Mouse (Mus musculus) liver, postnatal 0 days (tissue): Measurements from ENCODE around the gene Shprh.

ENCODE experiments used
- CTCF ChIP-seq: sonication (generic); IDR thresholded peaks from 2 replicates; pipeline ENCODE4 v1.5.1; 2016; ENCODE audit warnings: antibody characterized with exemption, low read depth
- EP300 ChIP-seq: IDR thresholded peaks from 2 replicates; pipeline ENCODE4 v1.6.1; 2016; ENCODE audit warnings: antibody characterized with exemption, low read depth, mild to moderate bottlenecking

GRCm38 (mm10) chr10:11233208-11233607 is 84.0 kb downstream of the Shprh start:
- TF ChIP-seq CTCF (no peak), EP300 (no peak)
